Mouse (Mus musculus): ENCODE data around the gene Nit2.

- TF ChIP-seq USF1 (IDR thresholded peaks at IDR 0.05; ENCODE audit: low read depth, low read length) (no peak), ZNF384 (IDR thresholded peaks at IDR 0.05; ENCODE audit: low read depth, low read length) (no peak)
These were observed 7.3 kb downstream of the Nit2 start for GRCm38 (mm10) chr16:57159835-57160234.

All from CH12.LX (cell line).